Mouse (Mus musculus): ENCODE results near the gene Ttc7b. TPM values are rescaled to one million over a fixed set of nuclear protein-coding genes. Genes with fewer than 3 reads are reported as not detected.

The Ttc7b gene
- polyA plus RNA-seq, 1 experiment from 2014 or later = 4.0 TPM

DNA sequence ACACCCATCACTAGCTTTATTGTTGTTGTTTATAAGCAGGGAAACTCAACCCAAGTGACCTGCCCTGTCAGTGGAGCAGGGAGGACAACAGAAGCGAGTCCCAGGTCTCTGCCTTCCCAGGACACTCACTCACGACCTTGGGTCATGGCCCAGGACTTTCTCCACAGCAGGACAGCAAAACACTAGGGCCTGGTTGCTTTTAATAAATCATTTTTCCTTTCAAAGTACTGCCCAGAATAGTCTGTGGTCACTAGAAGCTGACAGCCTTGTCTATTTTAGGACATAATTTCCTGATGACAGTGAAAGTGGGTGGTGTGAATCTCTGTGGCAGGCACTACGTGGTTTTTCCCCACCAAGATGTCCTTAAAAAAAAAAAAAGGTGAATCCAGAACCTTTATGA, 7.6 kb upstream of the Ttc7b start:
- H3K27ac ChIP-seq (ENCODE audit: low read depth, low read length) = no peak overlapping the region
- H3K27me3 ChIP-seq (replicated peaks; ENCODE audit: control insufficient read depth, insufficient read depth, low read length) = no peaks in the 10 kb centered on the region
- no peak for TF ChIP-seq CTCF (IDR thresholded peaks at IDR 0.05; ENCODE audit: low read depth)
- no peak overlapping the region for H3K4me2 ChIP-seq (replicated peaks; ENCODE audit: low read depth)
- no peaks in the 10 kb centered on the region for H3K9me3 ChIP-seq (ENCODE audit: control insufficient read depth)
- ATAC-seq = no peak
- H3K36me3 ChIP-seq (ENCODE audit: control insufficient read depth, insufficient read depth) = no peaks in the 10 kb centered on the region
- 0 out of 2 replicates have a peak, but pooled peaks cover 5% of the 10 kb centered on the region for H3K4me1 ChIP-seq (replicated peaks; ENCODE audit: control insufficient read depth, insufficient read depth, low read length)
- H3K4me3 ChIP-seq (ENCODE audit: low read depth, low read length) = no peak overlapping the region
- WGBS = 67% methylated on average over 3 of the region's 3 CpGs
- no peak overlapping the region for H3K9ac ChIP-seq (ENCODE audit: low read depth, low read length)

- Histone ChIP-seq H3K9me3 (ENCODE audit: control insufficient read depth) (no peaks in the 10 kb centered on the region), H3K27me3 (replicated peaks; ENCODE audit: control insufficient read depth, insufficient read depth, low read length) (no peaks in the 10 kb centered on the region), H3K9ac (ENCODE audit: low read depth, low read length) (no peak overlapping the region), H3K36me3 (ENCODE audit: control insufficient read depth, insufficient read depth) (no peaks in the 10 kb centered on the region), H3K4me3 (ENCODE audit: low read depth, low read length) (no peak overlapping the region), H3K4me2 (replicated peaks; ENCODE audit: low read depth) (no peak overlapping the region; the same call in 1 of the 2 replicates), H3K4me1 (replicated peaks; ENCODE audit: control insufficient read depth, insufficient read depth, low read length) (0 out of 2 replicates have a peak, but pooled peaks cover 5% of the 10 kb centered on the region), H3K27ac (ENCODE audit: low read depth, low read length) (no peak overlapping the region)
- 31% methylated on average over 9 of the region's 9 CpGs for WGBS
- no peak for TF ChIP-seq CTCF (IDR thresholded peaks at IDR 0.05; ENCODE audit: low read depth)
- ATAC-seq = peak; percentile 71
Observed at GRCm38 (mm10) chr12:100527753-100528152, 7.1 kb upstream of the Ttc7b start.

GRCm38 (mm10) chr12:100527241-100527640, 6.6 kb upstream of the Ttc7b start:
- no peak for ATAC-seq
- Histone ChIP-seq H3K27ac (ENCODE audit: low read depth, low read length) (no peak overlapping the region), H3K27me3 (replicated peaks; ENCODE audit: control insufficient read depth, insufficient read depth, low read length) (no peaks in the 10 kb centered on the region), H3K9me3 (ENCODE audit: control insufficient read depth) (no peaks in the 10 kb centered on the region), H3K4me2 (replicated peaks; ENCODE audit: low read depth) (no peak overlapping the region; the same call in 1 of the 2 replicates), H3K4me3 (ENCODE audit: low read depth, low read length) (no peak overlapping the region), H3K36me3 (ENCODE audit: control insufficient read depth, insufficient read depth) (no peaks in the 10 kb centered on the region), H3K9ac (ENCODE audit: low read depth, low read length) (no peak overlapping the region), H3K4me1 (replicated peaks; ENCODE audit: control insufficient read depth, insufficient read depth, low read length) (0 out of 2 replicates have a peak, but pooled peaks cover 5% of the 10 kb centered on the region)
- TF ChIP-seq CTCF (IDR thresholded peaks at IDR 0.05; ENCODE audit: low read depth) = no peak
- WGBS = 75% methylated on average over 9 of the region's 9 CpGs

- peaks cover 7% of the 10 kb centered on the region; the same call in 1 of the 2 replicates for H3K4me1 ChIP-seq (replicated peaks; ENCODE audit: control insufficient read depth, insufficient read depth, low read length)
- no peaks in the 10 kb centered on the region for H3K9me3 ChIP-seq (ENCODE audit: control insufficient read depth)
- no peak overlapping the region for H3K4me2 ChIP-seq (replicated peaks; ENCODE audit: low read depth)
- WGBS = 22% methylated on average over 1 of the region's 1 CpGs
- no peak overlapping the region for H3K27ac ChIP-seq (ENCODE audit: low read depth, low read length)
- H3K36me3 ChIP-seq (ENCODE audit: control insufficient read depth, insufficient read depth) = no peaks in the 10 kb centered on the region
- no peak for TF ChIP-seq CTCF (IDR thresholded peaks at IDR 0.05; ENCODE audit: low read depth)
- 0 out of 2 replicates have a peak, but pooled peaks have one; percentile 25 for ATAC-seq
- H3K27me3 ChIP-seq (replicated peaks; ENCODE audit: control insufficient read depth, insufficient read depth, low read length) = no peaks in the 10 kb centered on the region
- H3K4me3 ChIP-seq (ENCODE audit: low read depth, low read length) = no peak overlapping the region
- H3K9ac ChIP-seq (ENCODE audit: low read depth, low read length) = no peak overlapping the region
Observed at GRCm38 (mm10) chr12:100525939-100526338, 5.3 kb upstream of the Ttc7b start.

DNA sequence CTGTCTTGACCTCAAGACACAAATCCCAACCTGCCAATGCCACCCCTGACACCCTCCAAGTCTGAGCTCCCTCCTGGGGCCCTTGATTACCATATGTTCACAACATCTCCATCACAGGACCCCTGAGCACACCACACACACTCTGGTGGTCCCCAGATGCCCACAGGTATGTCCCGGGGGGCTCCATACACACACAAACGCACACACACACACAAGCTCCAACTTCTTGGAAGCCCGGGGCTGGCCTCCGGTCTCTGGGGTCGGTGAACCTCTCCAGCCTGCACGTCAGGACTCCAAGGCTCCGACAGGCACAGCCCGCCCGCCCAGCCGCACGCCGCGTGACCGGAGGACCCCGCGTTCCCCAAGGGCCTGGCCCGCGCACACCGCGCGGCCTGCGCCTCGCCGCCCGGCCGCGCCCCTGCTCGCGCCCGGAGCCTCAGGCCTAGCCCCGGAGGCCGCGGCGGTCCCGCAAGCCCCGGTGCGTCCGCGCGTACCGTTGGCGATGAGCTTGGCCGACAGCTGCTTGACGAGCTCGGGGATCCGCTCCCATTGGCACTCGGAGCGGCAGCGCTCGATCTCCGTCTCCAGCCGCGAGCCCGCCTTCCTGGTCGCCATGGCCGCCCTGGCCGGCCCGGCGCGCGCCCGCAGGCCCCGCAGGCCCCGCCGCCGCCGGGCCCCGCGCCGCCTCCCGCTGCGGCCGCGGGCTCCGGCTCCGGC, 391 bp downstream of the Ttc7b start:
- no peak for TF ChIP-seq CTCF (IDR thresholded peaks at IDR 0.05; ENCODE audit: low read depth)
- no peaks in the 10 kb centered on the region for H3K36me3 ChIP-seq (ENCODE audit: control insufficient read depth, insufficient read depth)
- peak overlapping the region; percentile 97 for H3K9ac ChIP-seq (ENCODE audit: low read depth, low read length)
- ATAC-seq = peak; percentile 66
- H3K9me3 ChIP-seq (ENCODE audit: control insufficient read depth) = no peaks in the 10 kb centered on the region
- H3K4me2 ChIP-seq (replicated peaks; ENCODE audit: low read depth) = peak overlapping the region; percentile 93
- peak overlapping the region; percentile 80 for H3K27ac ChIP-seq (ENCODE audit: low read depth, low read length)
- no peaks in the 10 kb centered on the region for H3K27me3 ChIP-seq (replicated peaks; ENCODE audit: control insufficient read depth, insufficient read depth, low read length)
- H3K4me3 ChIP-seq (ENCODE audit: low read depth, low read length) = peak overlapping the region; percentile 74
- WGBS = under 1% methylated on average over 71 of the region's 76 CpGs
- H3K4me1 ChIP-seq (replicated peaks; ENCODE audit: control insufficient read depth, insufficient read depth, low read length) = peaks cover 14% of the 10 kb centered on the region; the same call in 1 of the 2 replicates

- 45% methylated on average over 7 of the region's 7 CpGs for WGBS
- Histone ChIP-seq H3K27ac (ENCODE audit: low read depth, low read length) (no peak overlapping the region), H3K36me3 (ENCODE audit: control insufficient read depth, insufficient read depth) (no peaks in the 10 kb centered on the region)
Observed at GRCm38 (mm10) chr12:100519684-100520076, 946 bp downstream of the Ttc7b start.

More at GRCm38 (mm10) chr12:100519684-100520076, 946 bp downstream of the Ttc7b start:
- no peaks in the 10 kb centered on the region for H3K27me3 ChIP-seq (replicated peaks; ENCODE audit: control insufficient read depth, insufficient read depth, low read length)
- peak overlapping the region; percentile 74 for H3K4me3 ChIP-seq (ENCODE audit: low read depth, low read length)
- H3K9ac ChIP-seq (ENCODE audit: low read depth, low read length) = peak overlapping the region; percentile 97
- peaks cover 14% of the 10 kb centered on the region; the same call in 1 of the 2 replicates for H3K4me1 ChIP-seq (replicated peaks; ENCODE audit: control insufficient read depth, insufficient read depth, low read length)
- no peaks in the 10 kb centered on the region for H3K9me3 ChIP-seq (ENCODE audit: control insufficient read depth)
- ATAC-seq = no peak
- peak overlapping the region; percentile 93 for H3K4me2 ChIP-seq (replicated peaks; ENCODE audit: low read depth)
- TF ChIP-seq CTCF (IDR thresholded peaks at IDR 0.05; ENCODE audit: low read depth) = no peak
